In the genomic region with DNA sequence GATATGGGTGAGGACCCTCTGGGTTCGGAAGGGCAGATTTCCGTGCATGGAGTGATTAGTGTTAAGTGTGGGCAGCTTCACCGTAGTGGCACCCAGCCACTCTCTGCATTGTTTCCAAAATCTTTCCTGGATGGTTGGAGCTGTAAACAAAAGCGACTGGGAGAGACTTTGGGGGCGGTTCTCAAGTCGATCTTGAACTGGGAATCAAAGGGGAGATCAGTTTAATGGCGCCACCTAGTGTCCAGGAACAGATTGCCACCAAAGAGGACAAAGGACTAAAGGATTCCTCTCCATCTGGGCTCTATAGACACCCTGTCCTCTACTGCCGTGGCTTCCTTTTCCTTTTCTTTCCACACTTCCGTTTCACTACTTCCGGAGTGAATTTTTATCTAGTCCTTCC, we compare ENCODE assay signal across 8 mouse cellular contexts. TPM values are rescaled to one million over a fixed set of nuclear protein-coding genes. Genes with fewer than 3 reads are reported as not detected.
DNase-seq lines count a peak whose midpoint lies in the region; ATAC-seq and TF ChIP-seq lines count a peak whose summit lies in the region.

No protein-coding gene starts in this region.

- no peaks in the 10 kb centered on the region for H3K9me3 ChIP-seq in hindbrain, embryonic 10.5 days
- H3K9me3 ChIP-seq in lung, embryonic 16.5 days (ENCODE audit: control insufficient read depth, low read length), result no peaks in the 10 kb centered on the region

- no peak for TF ChIP-seq POLR2A in cerebellum, adult 2 months (IDR thresholded peaks at IDR 0.05; ENCODE audit: borderline replicate concordance, insufficient read depth, low read length)

- peak overlapping the region; percentile 47 for H3K4me2 ChIP-seq in lung, embryonic 16.5 days (ENCODE audit: low read depth, low read length)

- ATAC-seq in frontal cortex, adult (ENCODE audit: low TSS enrichment), result peak; percentile 71
- peak; percentile 76 for ATAC-seq in lung, embryonic 16.5 days (ENCODE audit: low read depth)

- peaks cover 42% of the 10 kb centered on the region for H3K36me3 ChIP-seq in hindbrain, embryonic 10.5 days
- H3K36me3 ChIP-seq in lung, embryonic 16.5 days (ENCODE audit: control insufficient read depth, insufficient read depth, low read length), result peaks cover 16% of the 10 kb centered on the region

- no peak overlapping the region; the same call in 1 of the 2 replicates for H3K9ac ChIP-seq in lung, embryonic 16.5 days (ENCODE audit: low read length)

- no peaks in the 10 kb centered on the region for H3K4me1 ChIP-seq in cerebellum, adult 2 months (ENCODE audit: control insufficient read depth, insufficient read depth, low read length)
- H3K4me1 ChIP-seq in hindbrain, embryonic 10.5 days (replicated peaks), result peaks cover 5% of the 10 kb centered on the region
- H3K4me1 ChIP-seq in lung, embryonic 16.5 days (replicated peaks; ENCODE audit: control insufficient read depth, insufficient read depth, low read length), result no peaks in the 10 kb centered on the region

- 7% methylated on average over 10 of the region's 10 CpGs for WGBS in cerebellum, adult 2 months
- WGBS in hindbrain, embryonic 10.5 days, result 12% methylated on average over 10 of the region's 10 CpGs
- 5% methylated on average over 10 of the region's 10 CpGs for WGBS in lung, embryonic 16.5 days

- DNase-seq in MN1 (ENCODE audit: low spot score), result peak; percentile 88
- peak; percentile 67 to 76 for DNase-seq in cerebellum, adult 2 months
- peak; percentile 90 for DNase-seq in hindbrain, embryonic 10.5 days (ENCODE audit: low spot score)
- DNase-seq in layer of hippocampus, adult 9-10 months (ENCODE audit: low spot score), result peak; percentile 92
- peak; percentile 56 for DNase-seq in retina, adult 2 months (ENCODE audit: low read depth, low spot score)
- peak; percentile 65 for DNase-seq in thymus, postnatal 36 days

- no peak overlapping the region for H3K27ac ChIP-seq in cerebellum, adult 2 months (ENCODE audit: insufficient read depth, low read length)
- peak overlapping the region; percentile 84 for H3K27ac ChIP-seq in hindbrain, embryonic 10.5 days
- no peak overlapping the region for H3K27ac ChIP-seq in lung, embryonic 16.5 days (ENCODE audit: low read length)

- H3K4me3 ChIP-seq in cerebellum, adult 2 months (replicated peaks; ENCODE audit: insufficient read depth, low read depth, low read length), result no peak overlapping the region
- peak overlapping the region; percentile 25; the same call in 1 of the 2 replicates for H3K4me3 ChIP-seq in hindbrain, embryonic 10.5 days
- peak overlapping the region; percentile 13; the same call in 1 of the 2 replicates for H3K4me3 ChIP-seq in lung, embryonic 16.5 days (ENCODE audit: low read length)

- no peaks in the 10 kb centered on the region for H3K27me3 ChIP-seq in cerebellum, adult 2 months (ENCODE audit: control insufficient read depth, insufficient read depth, low read length)
- no peaks in the 10 kb centered on the region for H3K27me3 ChIP-seq in hindbrain, embryonic 10.5 days (ENCODE audit: insufficient read depth, poor library complexity, severe bottlenecking)
- H3K27me3 ChIP-seq in lung, embryonic 16.5 days (ENCODE audit: control insufficient read depth, insufficient read depth, low read depth, low read length), result no peaks in the 10 kb centered on the region

- TF ChIP-seq CTCF in cerebellum, adult 2 months (IDR thresholded peaks at IDR 0.05; ENCODE audit: borderline replicate concordance, insufficient read depth, low read depth, low read length), result peak; percentile 72

RNA-seq across cellular contexts. Expression of a gene that starts 11.6 kb away (rescaled TPM):
- polyA plus RNA-seq in cerebellum, adult 2 months (2012; rRNA removed), result 108 and 116 TPM in 2 replicates
- 312 and 323 TPM in 2 replicates for polyA plus RNA-seq in hindbrain, embryonic 10.5 days (2016; fragmentation: Nextera tagmentation; extraction: Ambion mirVana)
- polyA plus RNA-seq in lung, embryonic 16.5 days (2015; fragmentation: Nextera tagmentation; extraction: Ambion mirVana), result 232 TPM in 2 replicates
